Comparison of ENCODE assay signal across 22 mouse cellular contexts in the genomic region with DNA sequence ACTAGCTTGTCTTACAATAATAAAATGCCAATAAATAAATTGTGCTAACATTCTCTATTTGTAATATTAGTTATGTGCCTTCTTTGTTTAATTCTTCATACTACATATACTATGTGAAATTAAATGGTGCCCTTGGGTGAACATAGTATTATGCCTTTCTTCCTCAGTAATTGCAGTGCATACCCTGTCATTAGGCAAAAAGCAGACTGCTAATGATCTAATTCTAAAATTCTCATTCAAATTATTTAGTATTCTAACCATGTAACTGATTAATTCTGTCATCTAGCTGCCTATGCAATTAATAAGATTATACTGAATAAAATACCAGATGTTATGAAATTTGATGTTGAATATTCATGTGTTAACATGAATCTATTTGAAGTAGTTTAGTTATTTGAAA.
A peak's percentile ranks its signal among the peaks of the same experiment; 100 is the strongest.
DNase-seq lines count a peak whose midpoint lies in the region; ATAC-seq and TF ChIP-seq lines count a peak whose summit lies in the region.
"Had no signal": no experiment of that assay in that cellular context is flagged by ENCODE, and none has a peak within 500 bp of the region (broad histone marks: within the 10 kb centered on the region; RNA-seq: fewer than 3 reads in every experiment).

No protein-coding gene starts in this region.

- no peak overlapping the region for H3K4me3 ChIP-seq in hindbrain, embryonic 12.5 days
- no peak overlapping the region for H3K4me3 ChIP-seq in hindbrain, embryonic 16.5 days (ENCODE audit: low read length)
- no peak overlapping the region for H3K4me3 ChIP-seq in midbrain, embryonic 15.5 days
- H3K4me3 ChIP-seq in midbrain, embryonic 13.5 days (replicated peaks): no peak overlapping the region
- H3K4me3 ChIP-seq in forebrain, embryonic 16.5 days (replicated peaks; ENCODE audit: low read length): no peak overlapping the region
- no peak overlapping the region for H3K4me3 ChIP-seq in left cerebral cortex, adult 2 months
- H3K4me3 ChIP-seq: embryonic facial prominence, embryonic 12.5 days; heart, embryonic 13.5 days; hindbrain, embryonic 15.5 days had no signal

- H3K27me3 ChIP-seq in hindbrain, embryonic 12.5 days: no peaks in the 10 kb centered on the region
- no peaks in the 10 kb centered on the region for H3K27me3 ChIP-seq in hindbrain, embryonic 16.5 days (replicated peaks; ENCODE audit: control insufficient read depth, insufficient read depth, low read length)
- no peaks in the 10 kb centered on the region for H3K27me3 ChIP-seq in midbrain, embryonic 15.5 days (replicated peaks)
- H3K27me3 ChIP-seq in midbrain, embryonic 13.5 days: no peaks in the 10 kb centered on the region
- no peaks in the 10 kb centered on the region for H3K27me3 ChIP-seq in forebrain, embryonic 16.5 days (replicated peaks; ENCODE audit: control insufficient read depth, insufficient read depth, low read length)
- H3K27me3 ChIP-seq: CH12.LX; embryonic facial prominence, embryonic 12.5 days; heart, embryonic 13.5 days; hindbrain, embryonic 15.5 days; Patski had no signal

- 0 out of 2 replicates have a peak, but pooled peaks have one; percentile 38 for ATAC-seq in hindbrain, embryonic 12.5 days (ENCODE audit: low FRiP score)
- no peak for ATAC-seq in hindbrain, embryonic 16.5 days
- peak; percentile 84 for ATAC-seq in midbrain, embryonic 15.5 days (replicated peaks)
- no peak for ATAC-seq in midbrain, embryonic 13.5 days
- peak; percentile 89 for ATAC-seq in forebrain, embryonic 16.5 days
- ATAC-seq: activated CD4-positive, CD25-positive, alpha-beta regulatory T cell, adult 4 months; Patski had no signal

- H3K9ac ChIP-seq in hindbrain, embryonic 12.5 days: no peak overlapping the region
- no peak overlapping the region for H3K9ac ChIP-seq in hindbrain, embryonic 16.5 days (ENCODE audit: low read depth, low read length)
- no peak overlapping the region for H3K9ac ChIP-seq in midbrain, embryonic 15.5 days
- no peak overlapping the region for H3K9ac ChIP-seq in midbrain, embryonic 13.5 days (replicated peaks)
- H3K9ac ChIP-seq in forebrain, embryonic 16.5 days (replicated peaks; ENCODE audit: low read depth, low read length): no peak overlapping the region
- H3K9ac ChIP-seq: embryonic facial prominence, embryonic 12.5 days; heart, embryonic 13.5 days; hindbrain, embryonic 15.5 days had no signal

- no peaks in the 10 kb centered on the region for H3K4me1 ChIP-seq in hindbrain, embryonic 12.5 days
- no peaks in the 10 kb centered on the region for H3K4me1 ChIP-seq in hindbrain, embryonic 16.5 days (ENCODE audit: control insufficient read depth, insufficient read depth, low read depth, low read length)
- no peaks in the 10 kb centered on the region for H3K4me1 ChIP-seq in midbrain, embryonic 15.5 days
- H3K4me1 ChIP-seq in midbrain, embryonic 13.5 days (replicated peaks): no peaks in the 10 kb centered on the region
- H3K4me1 ChIP-seq in forebrain, embryonic 16.5 days (replicated peaks; ENCODE audit: control insufficient read depth, insufficient read depth, low read length): no peaks in the 10 kb centered on the region
- H3K4me1 ChIP-seq: embryonic facial prominence, embryonic 12.5 days; heart, embryonic 13.5 days; hindbrain, embryonic 15.5 days had no signal

- DNase-seq in brain, embryonic 18.5 days (ENCODE audit: low read depth, low spot score): peak; percentile 4
- no peak for DNase-seq in adrenal gland, adult 8-10 months
- DNase-seq in left cerebral cortex, adult 2 months (ENCODE audit: extremely low spot score in 1 of 2, low spot score in 2 of 2): no peak
- DNase-seq: adrenal gland, postnatal 25 days; cerebellum, adult 11-12 months; cerebellum, adult 9-10 months; cerebellum, postnatal 25 days; gastrocnemius, postnatal 36 days; heart, adult 11 months; heart, postnatal 36 days; kidney, adult 11 months had no signal

- intact Hi-C loops in left cerebral cortex, adult 2 months (cut with DNase I): no loop called here

- H3K9me3 ChIP-seq in hindbrain, embryonic 12.5 days (replicated peaks): no peaks in the 10 kb centered on the region
- H3K9me3 ChIP-seq in hindbrain, embryonic 16.5 days (ENCODE audit: control insufficient read depth, low read length): no peaks in the 10 kb centered on the region
- H3K9me3 ChIP-seq in midbrain, embryonic 15.5 days: no peaks in the 10 kb centered on the region
- H3K9me3 ChIP-seq in midbrain, embryonic 13.5 days: no peaks in the 10 kb centered on the region
- H3K9me3 ChIP-seq in forebrain, embryonic 16.5 days (ENCODE audit: control insufficient read depth, low read length): no peaks in the 10 kb centered on the region
- H3K9me3 ChIP-seq: embryonic facial prominence, embryonic 12.5 days; heart, embryonic 13.5 days; hindbrain, embryonic 15.5 days had no signal

- no peak overlapping the region for H3K27ac ChIP-seq in hindbrain, embryonic 12.5 days
- no peak overlapping the region for H3K27ac ChIP-seq in hindbrain, embryonic 16.5 days (ENCODE audit: low read depth, low read length)
- H3K27ac ChIP-seq in midbrain, embryonic 15.5 days: no peak overlapping the region
- no peak overlapping the region for H3K27ac ChIP-seq in midbrain, embryonic 13.5 days
- no peak overlapping the region for H3K27ac ChIP-seq in forebrain, embryonic 16.5 days (ENCODE audit: low read length)
- H3K27ac ChIP-seq in left cerebral cortex, adult 2 months: no peak overlapping the region
- H3K27ac ChIP-seq: embryonic facial prominence, embryonic 12.5 days; heart, embryonic 13.5 days; hindbrain, embryonic 15.5 days had no signal

- H3K4me2 ChIP-seq in hindbrain, embryonic 12.5 days (replicated peaks): no peak overlapping the region
- no peak overlapping the region for H3K4me2 ChIP-seq in hindbrain, embryonic 16.5 days (ENCODE audit: low read length)
- H3K4me2 ChIP-seq in midbrain, embryonic 15.5 days: no peak overlapping the region
- H3K4me2 ChIP-seq in midbrain, embryonic 13.5 days (replicated peaks): no peak overlapping the region
- H3K4me2 ChIP-seq in forebrain, embryonic 16.5 days (ENCODE audit: low read length): no peak overlapping the region
- H3K4me2 ChIP-seq: embryonic facial prominence, embryonic 12.5 days; heart, embryonic 13.5 days; hindbrain, embryonic 15.5 days had no signal

- no peaks in the 10 kb centered on the region for H3K36me3 ChIP-seq in hindbrain, embryonic 12.5 days
- no peaks in the 10 kb centered on the region for H3K36me3 ChIP-seq in hindbrain, embryonic 16.5 days (ENCODE audit: control insufficient read depth, insufficient read depth, low read length)
- no peaks in the 10 kb centered on the region for H3K36me3 ChIP-seq in midbrain, embryonic 15.5 days (replicated peaks)
- H3K36me3 ChIP-seq in midbrain, embryonic 13.5 days: no peaks in the 10 kb centered on the region
- H3K36me3 ChIP-seq in forebrain, embryonic 16.5 days (ENCODE audit: control insufficient read depth, insufficient read depth): no peaks in the 10 kb centered on the region
- H3K36me3 ChIP-seq: embryonic facial prominence, embryonic 12.5 days; heart, embryonic 13.5 days; hindbrain, embryonic 15.5 days had no signal

- no peak for TF ChIP-seq CTCF in left cerebral cortex, adult 2 months (IDR thresholded peaks at IDR 0.05)

Comparison
In these comparisons a context has a peak if more than half of its experiments do, and no peak if none do; other contexts are left out.
1. ATAC-seq: peak in hindbrain, embryonic 12.5 days (single experiment), midbrain, embryonic 15.5 days (single experiment) and forebrain, embryonic 16.5 days (single experiment); none in hindbrain, embryonic 16.5 days (single experiment) and midbrain, embryonic 13.5 days (single experiment).